10 mouse cellular contexts compared by ENCODE assay signal in genomic region chr19:45486206-45486991, GRCm38 (mm10).
DNase-seq lines count a peak whose midpoint lies in the region; ATAC-seq and TF ChIP-seq lines count a peak whose summit lies in the region.
"Had no signal": no experiment of that assay in that cellular context is flagged by ENCODE, and none has a peak within 500 bp of the region (broad histone marks: within the 10 kb centered on the region; RNA-seq: fewer than 3 reads in every experiment).

No protein-coding gene starts in this region.

- no peak overlapping the region for H3K4me3 ChIP-seq in hindbrain, postnatal 0 days (ENCODE audit: low read length)
- no peak overlapping the region for H3K4me3 ChIP-seq in hindbrain, embryonic 11.5 days (ENCODE audit: low read depth, low read length)
- H3K4me3 ChIP-seq: embryonic facial prominence, embryonic 12.5 days; liver, embryonic 15.5 days had no signal

- H3K4me2 ChIP-seq in hindbrain, postnatal 0 days (ENCODE audit: low read depth, low read length): no peak overlapping the region
- H3K4me2 ChIP-seq in hindbrain, embryonic 11.5 days (replicated peaks; ENCODE audit: low read depth, low read length): no peak overlapping the region
- H3K4me2 ChIP-seq: embryonic facial prominence, embryonic 12.5 days; liver, embryonic 15.5 days had no signal

- DNase-seq in hindbrain, postnatal 0 days (ENCODE audit: low spot score): peak; percentile 51
- DNase-seq in hindbrain, embryonic 11.5 days (ENCODE audit: low spot score): no peak
- DNase-seq in thymus, postnatal 0 days (ENCODE audit: low spot score): peak; percentile 67
- no peak for DNase-seq in thymus, adult 18-20 months
- DNase-seq in brain, embryonic 14.5 days (ENCODE audit: low read depth): no peak
- no peak for DNase-seq in B cell, adult 2 months
- no peak for DNase-seq in left cerebral cortex, postnatal 14 days (ENCODE audit: low spot score in 2 of 2)
- DNase-seq: right cerebral cortex, postnatal 25 days had no signal

- no peak for TF ChIP-seq POLR2A in brain, embryonic 14.5 days (IDR thresholded peaks at IDR 0.05; ENCODE audit: borderline replicate concordance, extremely low read depth, insufficient read depth, insufficient read length, poor library complexity, severe bottlenecking)

- WGBS in hindbrain, postnatal 0 days: 78% methylated on average over 6 of the region's 6 CpGs
- WGBS in hindbrain, embryonic 11.5 days: 85% methylated on average over 6 of the region's 6 CpGs

- H3K27ac ChIP-seq in hindbrain, postnatal 0 days: no peak overlapping the region
- H3K27ac ChIP-seq in hindbrain, embryonic 11.5 days (ENCODE audit: low read depth, low read length): no peak overlapping the region
- H3K27ac ChIP-seq: embryonic facial prominence, embryonic 12.5 days; liver, embryonic 15.5 days had no signal

- no peaks in the 10 kb centered on the region for H3K4me1 ChIP-seq in hindbrain, postnatal 0 days (ENCODE audit: insufficient read depth, low read length)
- no peaks in the 10 kb centered on the region for H3K4me1 ChIP-seq in hindbrain, embryonic 11.5 days (replicated peaks; ENCODE audit: control insufficient read depth, insufficient read depth, low read length)

- H3K27me3 ChIP-seq in hindbrain, postnatal 0 days (ENCODE audit: insufficient read depth, low read length): no peaks in the 10 kb centered on the region
- no peaks in the 10 kb centered on the region for H3K27me3 ChIP-seq in hindbrain, embryonic 11.5 days (ENCODE audit: control insufficient read depth, insufficient read depth, low read length)
- H3K27me3 ChIP-seq: embryonic facial prominence, embryonic 12.5 days; liver, embryonic 15.5 days had no signal

- no peaks in the 10 kb centered on the region for H3K9me3 ChIP-seq in hindbrain, postnatal 0 days (ENCODE audit: low read length)
- no peaks in the 10 kb centered on the region for H3K9me3 ChIP-seq in hindbrain, embryonic 11.5 days (ENCODE audit: control insufficient read depth, low read length)
- H3K9me3 ChIP-seq: embryonic facial prominence, embryonic 12.5 days; liver, embryonic 15.5 days had no signal

- intact Hi-C loops in left cerebral cortex, postnatal 14 days (cut with DNase I): loop anchor here (5.0 kb wide), 1 partner anchor 56 kb away; no protein-coding TSS in a partner anchor

- no peak overlapping the region for H3K9ac ChIP-seq in hindbrain, postnatal 0 days (replicated peaks; ENCODE audit: low read length)
- no peak overlapping the region for H3K9ac ChIP-seq in hindbrain, embryonic 11.5 days (ENCODE audit: low read depth, low read length)
- H3K9ac ChIP-seq: embryonic facial prominence, embryonic 12.5 days; liver, embryonic 15.5 days had no signal

- TF ChIP-seq CTCF in hindbrain, postnatal 0 days (IDR thresholded peaks at IDR 0.05; ENCODE audit: low read depth): peak; percentile 56
- TF ChIP-seq CTCF in brain, embryonic 14.5 days (IDR thresholded peaks at IDR 0.05; ENCODE audit: borderline replicate concordance, extremely low read depth, insufficient read depth, insufficient read length): peak; percentile 44; the same call in 1 of the 2 replicates

- no peaks in the 10 kb centered on the region for H3K36me3 ChIP-seq in hindbrain, postnatal 0 days (ENCODE audit: insufficient read depth, low read length)
- no peaks in the 10 kb centered on the region for H3K36me3 ChIP-seq in hindbrain, embryonic 11.5 days (ENCODE audit: control insufficient read depth, insufficient read depth, low read length)
- H3K36me3 ChIP-seq: embryonic facial prominence, embryonic 12.5 days had no signal

- ATAC-seq in hindbrain, postnatal 0 days: no peak
- ATAC-seq in hindbrain, embryonic 11.5 days (ENCODE audit: low FRiP score): no peak

Comparison
In these comparisons a context has a peak if more than half of its experiments do, and no peak if none do; other contexts are left out.
1. DNase-seq: peak in hindbrain, postnatal 0 days (single experiment) and thymus, postnatal 0 days (single experiment); none in hindbrain, embryonic 11.5 days (single experiment), thymus, adult 18-20 months (0 of 2), brain, embryonic 14.5 days (single experiment), B cell, adult 2 months (0 of 2) and left cerebral cortex, postnatal 14 days (0 of 2).